Mouse (Mus musculus): ENCODE measurements at regions not wholly inside any gene's neighbourhood (a gene's known extent, or its start where the extent isn't known, plus 50 kb on each side); places are given as distances from the start of the nearest gene placed in this dataset.

GRCm38 (mm10) chr4:105580987-105581386 is 208.7 kb upstream of the Gm12728 start:
- Histone ChIP-seq H3K4me3 (replicated peaks; ENCODE audit: low read depth, low read length) (no peak overlapping the region), H3K4me1 (ENCODE audit: control insufficient read depth, insufficient read depth, low read length) (0 out of 2 replicates have a peak, but pooled peaks cover 3% of the 10 kb centered on the region), H3K36me3 (ENCODE audit: control insufficient read depth, insufficient read depth, low read length) (no peaks in the 10 kb centered on the region), H3K27me3 (ENCODE audit: control insufficient read depth, insufficient read depth, low read length) (no peaks in the 10 kb centered on the region), H3K9me3 (ENCODE audit: control insufficient read depth, low read length) (no peaks in the 10 kb centered on the region), H3K9ac (replicated peaks; ENCODE audit: low read length) (no peak overlapping the region), H3K27ac (replicated peaks; ENCODE audit: low read depth, low read length) (no peak overlapping the region), H3K4me2 (ENCODE audit: low read length) (no peak overlapping the region)
- DNase-seq (no peak), ATAC-seq (ENCODE audit: low FRiP score, low TSS enrichment) (no peak)
- 91% methylated on average over 7 of the region's 7 CpGs for WGBS

DNA sequence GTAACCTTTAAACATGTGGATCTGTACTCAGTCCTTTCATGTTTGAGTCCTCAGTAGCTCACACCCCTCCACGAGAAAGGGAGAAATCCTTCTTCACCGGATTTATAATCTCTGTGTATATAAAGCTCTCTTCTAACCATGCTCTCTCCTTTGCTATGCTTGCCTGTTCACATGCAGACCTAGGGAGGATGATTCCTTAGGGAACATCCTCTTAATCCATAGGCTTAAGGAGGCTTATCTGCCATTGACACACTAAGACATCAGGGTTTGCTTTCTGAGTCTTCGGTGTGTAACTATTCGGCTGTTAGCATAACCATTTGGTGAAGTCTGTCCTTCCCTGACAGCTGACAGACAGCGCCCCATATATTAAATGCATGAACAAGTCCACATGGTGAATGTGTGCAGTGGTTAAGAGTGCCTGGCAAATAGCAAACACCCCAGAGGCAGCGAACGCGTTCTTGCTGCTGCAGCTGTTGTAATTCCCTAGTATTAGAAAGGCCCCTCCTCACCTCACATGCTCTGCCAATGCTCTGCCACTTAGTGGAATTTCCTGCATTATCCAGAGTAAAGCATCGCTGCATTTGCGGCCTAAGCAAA is 205.2 kb upstream of the Gm12728 start:
- Histone ChIP-seq H3K9me3 (ENCODE audit: control insufficient read depth, low read length) (no peaks in the 10 kb centered on the region), H3K9ac (replicated peaks; ENCODE audit: low read length) (no peak overlapping the region), H3K27ac (replicated peaks; ENCODE audit: low read depth, low read length) (peak overlapping the region; percentile 32; the same call in 1 of the 2 replicates), H3K4me1 (ENCODE audit: control insufficient read depth, insufficient read depth, low read length) (0 out of 2 replicates have a peak, but pooled peaks cover 3% of the 10 kb centered on the region), H3K4me2 (ENCODE audit: low read length) (no peak overlapping the region), H3K36me3 (ENCODE audit: control insufficient read depth, insufficient read depth, low read length) (no peaks in the 10 kb centered on the region), H3K4me3 (replicated peaks; ENCODE audit: low read depth, low read length) (no peak overlapping the region), H3K27me3 (ENCODE audit: control insufficient read depth, insufficient read depth, low read length) (no peaks in the 10 kb centered on the region)
- 36% methylated on average over 10 of the region's 10 CpGs for WGBS
- no peak for ATAC-seq (ENCODE audit: low FRiP score, low TSS enrichment)
- peak; percentile 58 for DNase-seq

DNA sequence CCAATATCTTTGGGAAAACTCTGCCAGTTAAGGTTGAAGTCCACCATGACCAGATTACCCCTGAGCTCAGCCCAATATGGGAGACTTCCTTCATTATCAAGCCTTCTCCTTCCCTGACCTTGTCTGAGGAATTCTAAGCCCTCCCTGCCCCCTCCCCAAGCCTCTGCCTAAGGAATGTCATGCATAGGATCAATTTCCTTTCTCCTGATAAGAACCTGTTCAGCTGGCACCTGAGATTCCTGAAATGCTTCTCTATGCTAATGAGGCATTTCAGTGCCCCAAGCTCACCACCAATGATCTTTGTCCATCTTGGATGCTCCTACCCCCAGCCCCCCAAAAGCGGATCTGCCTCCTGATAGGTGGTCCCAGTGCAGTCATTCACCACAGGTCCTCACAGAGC is 186.0 kb upstream of the Gm12728 start:
- 62% methylated on average over 1 of the region's 1 CpGs for WGBS
- H3K9me3 ChIP-seq (ENCODE audit: control insufficient read depth, low read length) = no peaks in the 10 kb centered on the region

DNA sequence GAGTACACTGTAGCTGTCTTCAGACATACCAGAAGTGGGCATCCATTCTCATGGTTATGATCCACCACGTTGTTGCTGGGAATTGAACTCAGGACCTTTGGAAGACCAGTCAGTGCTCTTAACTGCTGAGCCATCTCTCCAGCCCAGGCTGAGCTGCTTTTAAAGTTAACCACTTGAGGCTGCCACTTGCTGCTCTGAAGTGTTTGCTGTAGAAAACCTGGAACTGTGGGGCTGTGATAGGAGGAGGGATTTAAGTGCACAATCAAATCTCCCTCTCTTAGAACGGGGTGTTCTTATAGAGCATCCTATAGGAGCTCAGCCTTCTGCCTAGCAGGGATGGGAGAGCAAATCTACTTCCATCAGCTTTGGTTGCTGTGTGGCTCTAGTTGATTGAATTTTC is 185.1 kb upstream of the Gm12728 start:
- Histone ChIP-seq H3K9ac (replicated peaks; ENCODE audit: low read length) (no peak overlapping the region), H3K4me1 (ENCODE audit: control insufficient read depth, insufficient read depth, low read length) (0 out of 2 replicates have a peak, but pooled peaks cover 3% of the 10 kb centered on the region), H3K36me3 (ENCODE audit: control insufficient read depth, insufficient read depth, low read length) (no peaks in the 10 kb centered on the region), H3K27me3 (ENCODE audit: control insufficient read depth, insufficient read depth, low read length) (no peaks in the 10 kb centered on the region), H3K27ac (replicated peaks; ENCODE audit: low read depth, low read length) (no peak overlapping the region), H3K4me3 (replicated peaks; ENCODE audit: low read depth, low read length) (no peak overlapping the region), H3K9me3 (ENCODE audit: control insufficient read depth, low read length) (no peaks in the 10 kb centered on the region), H3K4me2 (ENCODE audit: low read length) (no peak overlapping the region)
- ATAC-seq (ENCODE audit: low FRiP score, low TSS enrichment) (no peak), DNase-seq (no peak)
- WGBS = 90% methylated on average over 2 of the region's 2 CpGs

More for the DNA sequence above, 186.0 kb upstream of the Gm12728 start:
- Histone ChIP-seq H3K36me3 (ENCODE audit: control insufficient read depth, insufficient read depth, low read length) (no peaks in the 10 kb centered on the region), H3K4me2 (ENCODE audit: low read length) (no peak overlapping the region), H3K27me3 (ENCODE audit: control insufficient read depth, insufficient read depth, low read length) (no peaks in the 10 kb centered on the region), H3K4me1 (ENCODE audit: control insufficient read depth, insufficient read depth, low read length) (0 out of 2 replicates have a peak, but pooled peaks cover 3% of the 10 kb centered on the region), H3K9ac (replicated peaks; ENCODE audit: low read length) (no peak overlapping the region), H3K4me3 (replicated peaks; ENCODE audit: low read depth, low read length) (no peak overlapping the region), H3K27ac (replicated peaks; ENCODE audit: low read depth, low read length) (no peak overlapping the region)
- DNase-seq = no peak
- ATAC-seq (ENCODE audit: low FRiP score, low TSS enrichment) = no peak

- ATAC-seq (ENCODE audit: low FRiP score, low TSS enrichment) (no peak), DNase-seq (peak; percentile 57)
Observed at GRCm38 (mm10) chr4:105606731-105607130, 182.9 kb upstream of the Gm12728 start.

DNA sequence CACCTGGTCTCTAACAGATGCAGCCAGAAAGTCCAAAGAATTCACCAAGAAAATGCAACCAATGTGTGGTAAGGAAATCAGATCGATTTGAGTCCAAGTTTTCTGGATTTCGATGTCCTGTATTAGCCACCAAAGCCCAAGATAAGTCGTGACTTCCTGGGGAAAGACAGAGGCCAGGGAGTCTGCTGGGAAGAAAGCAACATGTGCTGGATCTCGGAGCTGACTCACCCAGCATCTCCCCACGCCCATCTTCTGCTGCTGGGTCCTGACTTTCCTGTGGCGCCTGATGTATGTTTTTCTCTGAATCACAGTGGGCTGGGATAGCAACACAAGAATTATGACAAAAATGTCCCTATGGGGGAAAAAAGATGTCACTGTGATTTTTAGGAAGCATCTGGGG is 178.8 kb upstream of the Gm12728 start:
- H3K4me3 ChIP-seq (replicated peaks; ENCODE audit: low read depth, low read length) = no peak overlapping the region
- DNase-seq (no peak), ATAC-seq (ENCODE audit: low FRiP score, low TSS enrichment) (no peak)
- H3K27ac ChIP-seq (replicated peaks; ENCODE audit: low read depth, low read length) = no peak overlapping the region
- no peaks in the 10 kb centered on the region for H3K36me3 ChIP-seq (ENCODE audit: control insufficient read depth, insufficient read depth, low read length)
- H3K9me3 ChIP-seq (ENCODE audit: control insufficient read depth, low read length) = no peaks in the 10 kb centered on the region
- H3K4me2 ChIP-seq (ENCODE audit: low read length) = no peak overlapping the region
- H3K9ac ChIP-seq (replicated peaks; ENCODE audit: low read length) = no peak overlapping the region
- H3K4me1 ChIP-seq (ENCODE audit: control insufficient read depth, insufficient read depth, low read length) = 0 out of 2 replicates have a peak, but pooled peaks cover 3% of the 10 kb centered on the region
- WGBS = 82% methylated on average over 6 of the region's 6 CpGs
- no peaks in the 10 kb centered on the region for H3K27me3 ChIP-seq (ENCODE audit: control insufficient read depth, insufficient read depth, low read length)

More at GRCm38 (mm10) chr4:105606731-105607130, 182.9 kb upstream of the Gm12728 start:
- 8% methylated on average over 5 of the region's 5 CpGs for WGBS
- Histone ChIP-seq H3K9me3 (ENCODE audit: control insufficient read depth, low read length) (no peaks in the 10 kb centered on the region), H3K4me1 (ENCODE audit: control insufficient read depth, insufficient read depth, low read length) (0 out of 2 replicates have a peak, but pooled peaks cover 3% of the 10 kb centered on the region), H3K27me3 (ENCODE audit: control insufficient read depth, insufficient read depth, low read length) (no peaks in the 10 kb centered on the region), H3K4me2 (ENCODE audit: low read length) (no peak overlapping the region), H3K27ac (replicated peaks; ENCODE audit: low read depth, low read length) (no peak overlapping the region), H3K4me3 (replicated peaks; ENCODE audit: low read depth, low read length) (no peak overlapping the region), H3K36me3 (ENCODE audit: control insufficient read depth, insufficient read depth, low read length) (no peaks in the 10 kb centered on the region), H3K9ac (replicated peaks; ENCODE audit: low read length) (no peak overlapping the region)

GRCm38 (mm10) chr4:105614390-105614789 is 175.3 kb upstream of the Gm12728 start:
- no peak overlapping the region for H3K9ac ChIP-seq (replicated peaks; ENCODE audit: low read length)
- H3K27me3 ChIP-seq (ENCODE audit: control insufficient read depth, insufficient read depth, low read length) = no peaks in the 10 kb centered on the region
- no peak overlapping the region for H3K27ac ChIP-seq (replicated peaks; ENCODE audit: low read depth, low read length)
- H3K4me1 ChIP-seq (ENCODE audit: control insufficient read depth, insufficient read depth, low read length) = no peaks in the 10 kb centered on the region
- WGBS = 92% methylated on average over 2 of the region's 2 CpGs
- no peak overlapping the region for H3K4me2 ChIP-seq (ENCODE audit: low read length)
- ATAC-seq (ENCODE audit: low FRiP score, low TSS enrichment) (no peak), DNase-seq (no peak)
- H3K4me3 ChIP-seq (replicated peaks; ENCODE audit: low read depth, low read length) = no peak overlapping the region
- H3K9me3 ChIP-seq (ENCODE audit: control insufficient read depth, low read length) = no peaks in the 10 kb centered on the region
- H3K36me3 ChIP-seq (ENCODE audit: control insufficient read depth, insufficient read depth, low read length) = no peaks in the 10 kb centered on the region

GRCm38 (mm10) chr4:105626371-105627320 is 163.0 kb upstream of the Gm12728 start:
- no peak overlapping the region for H3K4me3 ChIP-seq (replicated peaks; ENCODE audit: low read depth, low read length)

More at GRCm38 (mm10) chr4:105626371-105627320, 163.0 kb upstream of the Gm12728 start:
- Histone ChIP-seq H3K27me3 (ENCODE audit: control insufficient read depth, insufficient read depth, low read length) (no peaks in the 10 kb centered on the region), H3K9me3 (ENCODE audit: control insufficient read depth, low read length) (no peaks in the 10 kb centered on the region), H3K4me1 (ENCODE audit: control insufficient read depth, insufficient read depth, low read length) (no peaks in the 10 kb centered on the region), H3K9ac (replicated peaks; ENCODE audit: low read length) (no peak overlapping the region), H3K4me2 (ENCODE audit: low read length) (no peak overlapping the region), H3K27ac (replicated peaks; ENCODE audit: low read depth, low read length) (no peak overlapping the region), H3K36me3 (ENCODE audit: control insufficient read depth, insufficient read depth, low read length) (no peaks in the 10 kb centered on the region)
- DNase-seq = peak; percentile 27
- no peak for ATAC-seq (ENCODE audit: low FRiP score, low TSS enrichment)
- 84% methylated on average over 14 of the region's 14 CpGs for WGBS

All from midbrain, embryonic 14.5 days (tissue).